Mouse (Mus musculus): ENCODE results near the gene Wdr95. TPM values are rescaled to one million over a fixed set of nuclear protein-coding genes. Genes with fewer than 3 reads are reported as not detected.

Wdr95 gene
- polyA plus RNA-seq, 1 experiment from 2014 or later: not detected

DNA sequence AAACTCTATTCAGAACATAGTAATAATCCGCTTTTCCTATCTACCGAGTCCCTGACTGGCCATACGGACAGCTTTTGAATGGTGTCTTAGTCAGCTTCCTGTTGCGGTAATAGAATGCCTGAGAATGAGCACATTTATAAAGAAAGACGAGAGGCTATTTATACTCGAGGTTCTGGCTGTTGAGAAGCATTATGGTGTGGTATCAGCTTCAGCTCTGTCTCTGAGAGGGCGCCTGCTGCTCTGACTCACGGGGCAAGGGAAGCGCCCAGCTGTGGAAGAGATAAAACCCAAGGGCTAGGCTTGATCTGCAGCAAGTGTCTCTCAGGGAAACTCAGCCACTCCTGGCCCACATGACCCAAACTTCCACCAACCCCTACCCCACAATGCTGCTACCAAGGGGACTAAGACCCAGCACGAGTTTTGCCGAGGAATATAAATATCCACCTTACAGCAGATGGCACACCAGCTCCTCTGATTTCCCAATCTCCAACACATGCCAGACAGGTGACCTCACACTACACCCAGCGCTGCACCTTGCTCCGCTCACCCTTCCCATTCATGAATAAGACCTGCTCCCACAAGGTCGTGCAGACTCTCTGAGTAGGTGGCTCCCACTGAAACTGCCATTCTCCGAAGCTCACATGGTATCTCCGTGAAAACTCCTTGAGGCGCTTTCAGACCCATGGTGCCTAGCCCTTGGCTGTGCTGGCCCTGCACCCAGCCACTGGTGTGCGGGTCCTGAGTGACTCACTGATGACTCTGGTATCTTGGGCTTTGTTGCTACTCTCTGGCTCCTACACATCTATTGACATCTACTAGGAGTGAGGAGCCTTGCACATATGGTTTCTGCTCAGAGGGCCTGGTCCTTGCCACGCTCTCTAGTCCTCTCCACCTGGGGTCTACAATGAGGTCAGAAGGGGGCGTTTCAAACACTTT is 20.1 kb upstream of the Wdr95 start:
- 69% methylated on average over 20 of the region's 20 CpGs for WGBS
- Histone ChIP-seq H3K9ac (no peak overlapping the region), H3K4me3 (ENCODE audit: low read depth, low read length) (no peak overlapping the region), H3K36me3 (ENCODE audit: insufficient read depth) (no peaks in the 10 kb centered on the region), H3K27me3 (ENCODE audit: insufficient read depth, low read length) (no peaks in the 10 kb centered on the region), H3K27ac (ENCODE audit: low read depth) (no peak overlapping the region), H3K4me2 (no peak overlapping the region), H3K4me1 (ENCODE audit: insufficient read depth) (peaks cover 2% of the 10 kb centered on the region; the same call in 1 of the 2 replicates), H3K9me3 (ENCODE audit: low read depth, low read length) (no peaks in the 10 kb centered on the region)
- ATAC-seq (ENCODE audit: insufficient read depth): 0 out of 2 replicates have a peak, but pooled peaks have one; percentile 52
- TF ChIP-seq CTCF (IDR thresholded peaks at IDR 0.05; ENCODE audit: low read depth): no peak
- DNase-seq: no peak

DNA sequence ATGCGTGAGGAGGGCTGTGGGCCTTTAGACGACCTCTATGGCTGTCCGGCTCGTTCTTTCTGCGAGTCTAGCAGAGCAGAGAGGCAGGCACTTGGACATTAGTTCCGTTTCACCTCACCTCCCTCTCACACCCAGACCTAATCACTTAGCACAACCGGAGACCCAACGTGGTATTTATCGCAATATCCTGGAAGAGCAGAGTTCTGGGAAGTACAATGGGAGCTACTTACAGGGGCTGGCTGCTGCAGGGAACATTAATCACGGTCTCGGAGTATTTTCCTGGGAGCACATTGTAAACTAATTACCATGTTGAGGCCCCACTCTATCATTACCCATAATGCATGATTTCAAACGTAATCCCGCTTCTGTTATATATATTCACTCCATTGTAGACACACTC is 18.2 kb upstream of the Wdr95 start:
- H3K36me3 ChIP-seq (ENCODE audit: insufficient read depth): no peaks in the 10 kb centered on the region
- no peak for TF ChIP-seq CTCF (IDR thresholded peaks at IDR 0.05; ENCODE audit: low read depth)
- peaks cover 19% of the 10 kb centered on the region for H3K4me1 ChIP-seq (ENCODE audit: insufficient read depth)
- H3K27ac ChIP-seq (ENCODE audit: low read depth): no peak overlapping the region
- no peaks in the 10 kb centered on the region for H3K9me3 ChIP-seq (ENCODE audit: low read depth, low read length)
- DNase-seq (no peak), ATAC-seq (ENCODE audit: insufficient read depth) (no peak)
- no peak overlapping the region for H3K9ac ChIP-seq
- H3K27me3 ChIP-seq (ENCODE audit: insufficient read depth, low read length): no peaks in the 10 kb centered on the region
- H3K4me2 ChIP-seq: no peak overlapping the region
- no peak overlapping the region for H3K4me3 ChIP-seq (ENCODE audit: low read depth, low read length)
- 62% methylated on average over 13 of the region's 13 CpGs for WGBS

DNA sequence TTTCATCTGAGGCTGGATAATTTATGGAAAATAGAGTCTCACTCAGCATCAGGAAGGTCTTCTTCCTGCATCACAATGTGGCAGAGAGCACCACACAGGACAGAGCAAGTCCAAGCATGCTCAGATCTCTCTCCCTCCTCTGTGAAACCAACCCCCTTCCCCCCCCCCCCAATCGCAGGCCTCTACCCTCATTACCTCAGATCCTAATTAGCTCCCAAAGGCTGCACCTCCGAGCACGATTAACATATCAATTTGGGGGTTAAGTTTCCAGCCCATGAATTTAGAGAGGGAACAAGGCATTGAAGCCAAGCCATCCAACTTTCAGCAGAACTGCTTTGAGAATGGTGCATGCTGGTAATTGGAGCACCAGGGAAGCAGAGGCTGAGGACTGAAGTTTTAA is 15.8 kb upstream of the Wdr95 start:
- WGBS: 66% methylated on average over 3 of the region's 3 CpGs
- DNase-seq (no peak), ATAC-seq (ENCODE audit: insufficient read depth) (no peak)
- Histone ChIP-seq H3K4me3 (ENCODE audit: low read depth, low read length) (no peak overlapping the region), H3K9me3 (ENCODE audit: low read depth, low read length) (no peaks in the 10 kb centered on the region), H3K9ac (no peak overlapping the region), H3K36me3 (ENCODE audit: insufficient read depth) (no peaks in the 10 kb centered on the region), H3K4me2 (no peak overlapping the region), H3K27ac (ENCODE audit: low read depth) (no peak overlapping the region), H3K27me3 (ENCODE audit: insufficient read depth, low read length) (no peaks in the 10 kb centered on the region), H3K4me1 (ENCODE audit: insufficient read depth) (peaks cover 19% of the 10 kb centered on the region)
- no peak for TF ChIP-seq CTCF (IDR thresholded peaks at IDR 0.05; ENCODE audit: low read depth)

DNA sequence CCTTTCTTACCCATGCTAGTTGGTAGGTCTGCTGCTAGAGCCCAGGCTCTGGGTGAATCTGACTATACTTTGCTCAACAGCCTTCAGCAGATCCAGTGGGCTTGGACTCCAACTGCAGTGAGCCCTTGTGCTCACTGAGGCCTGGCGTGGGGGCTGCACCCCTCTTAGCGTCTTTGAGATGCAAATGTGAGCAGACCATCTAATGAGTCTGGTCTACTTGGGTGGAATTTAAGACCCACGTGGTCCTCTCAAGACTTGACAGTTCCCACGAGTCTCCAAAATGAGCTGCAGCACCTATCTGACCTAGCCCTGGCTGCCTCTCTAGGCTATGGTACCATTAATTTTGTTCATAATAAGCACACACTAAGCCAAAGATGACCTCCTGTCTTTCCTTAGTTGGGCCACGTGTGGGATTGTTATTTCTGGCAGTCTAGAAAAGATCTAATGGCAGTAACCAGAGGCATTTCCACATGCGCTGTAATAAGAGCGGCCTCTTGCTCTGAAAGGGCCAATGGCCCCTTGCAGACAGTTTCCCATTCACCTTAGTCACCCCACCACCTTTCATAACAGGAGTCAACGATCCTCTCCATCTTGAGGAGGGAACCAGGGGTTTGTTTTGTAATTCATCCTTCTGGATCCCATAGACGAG is 14.9 kb upstream of the Wdr95 start:
- H3K36me3 ChIP-seq (ENCODE audit: insufficient read depth): no peaks in the 10 kb centered on the region
- peaks cover 19% of the 10 kb centered on the region for H3K4me1 ChIP-seq (ENCODE audit: insufficient read depth)
- no peaks in the 10 kb centered on the region for H3K9me3 ChIP-seq (ENCODE audit: low read depth, low read length)
- ATAC-seq (ENCODE audit: insufficient read depth) (peak; percentile 42), DNase-seq (no peak)
- no peak for TF ChIP-seq CTCF (IDR thresholded peaks at IDR 0.05; ENCODE audit: low read depth)
- H3K4me3 ChIP-seq (ENCODE audit: low read depth, low read length): no peak overlapping the region
- peak overlapping the region; percentile 54 for H3K4me2 ChIP-seq
- H3K27me3 ChIP-seq (ENCODE audit: insufficient read depth, low read length): no peaks in the 10 kb centered on the region
- H3K9ac ChIP-seq: peak overlapping the region; percentile 16
- peak overlapping the region; percentile 95 for H3K27ac ChIP-seq (ENCODE audit: low read depth)
- 28% methylated on average over 9 of the region's 9 CpGs for WGBS

DNA sequence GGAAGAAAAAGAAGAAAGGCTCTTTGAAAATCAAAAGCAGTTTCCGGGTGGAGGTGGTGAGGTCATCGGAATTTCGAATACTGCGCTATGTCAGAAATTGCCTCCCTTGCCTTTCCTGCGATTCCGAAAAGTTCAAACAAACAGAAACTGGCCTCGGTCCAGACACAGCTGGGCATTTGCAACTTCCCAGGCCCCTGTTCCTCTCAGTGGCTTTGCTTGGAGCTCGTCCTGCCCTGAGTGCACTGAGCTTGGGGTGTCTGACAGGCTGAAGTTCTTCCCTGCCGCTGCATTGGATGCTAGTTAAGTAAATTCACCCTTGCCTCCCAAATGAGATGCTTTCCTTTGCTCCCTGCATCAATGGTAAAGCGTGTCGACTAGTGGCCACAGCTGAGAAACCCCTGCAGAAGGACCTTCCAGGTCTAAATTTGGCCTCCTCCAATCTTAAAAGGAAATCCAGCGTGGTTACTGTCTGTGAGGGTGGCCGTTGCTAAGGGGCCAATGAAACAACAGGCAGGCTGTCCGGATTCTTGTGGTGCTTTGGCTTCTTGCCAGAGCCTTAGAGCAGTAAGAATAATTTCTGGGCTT is 14.3 kb upstream of the Wdr95 start:
- DNase-seq (peak; percentile 94), ATAC-seq (ENCODE audit: insufficient read depth) (peak; percentile 86)
- Histone ChIP-seq H3K4me2 (peak overlapping the region; percentile 54), H3K4me3 (ENCODE audit: low read depth, low read length) (no peak overlapping the region), H3K27me3 (ENCODE audit: insufficient read depth, low read length) (no peaks in the 10 kb centered on the region), H3K36me3 (ENCODE audit: insufficient read depth) (no peaks in the 10 kb centered on the region), H3K9ac (peak overlapping the region; percentile 36), H3K9me3 (ENCODE audit: low read depth, low read length) (no peaks in the 10 kb centered on the region), H3K27ac (ENCODE audit: low read depth) (peak overlapping the region; percentile 95), H3K4me1 (ENCODE audit: insufficient read depth) (peaks cover 19% of the 10 kb centered on the region)
- 2% methylated on average over 14 of the region's 14 CpGs for whole genome bisulfite sequencing
- peak; percentile 47 for TF ChIP-seq CTCF (IDR thresholded peaks at IDR 0.05; ENCODE audit: low read depth)

DNA sequence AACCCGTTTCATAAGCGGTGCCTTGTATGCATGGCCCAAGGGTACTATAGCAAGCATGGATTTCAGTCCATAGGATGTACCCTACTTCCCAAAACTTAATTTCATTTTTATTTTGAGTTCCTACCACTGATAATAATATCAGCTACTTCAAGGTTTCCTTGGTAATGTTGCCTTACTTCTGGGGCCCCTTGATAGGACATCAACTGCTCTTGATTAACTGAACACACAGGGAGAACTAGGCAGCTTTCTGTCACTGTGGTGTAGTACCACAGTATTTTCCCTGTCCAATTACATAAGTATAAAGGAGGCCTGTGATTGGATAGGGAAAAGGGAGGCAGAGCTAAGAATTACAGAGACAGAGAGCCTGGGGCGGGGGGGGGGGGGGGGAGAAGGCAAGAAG is 13.6 kb upstream of the Wdr95 start:
- H3K4me2 ChIP-seq: peak overlapping the region; percentile 54
- no peak overlapping the region for H3K4me3 ChIP-seq (ENCODE audit: low read depth, low read length)
- H3K27ac ChIP-seq (ENCODE audit: low read depth): peak overlapping the region; percentile 95
- peaks cover 19% of the 10 kb centered on the region for H3K4me1 ChIP-seq (ENCODE audit: insufficient read depth)
- H3K36me3 ChIP-seq (ENCODE audit: insufficient read depth): no peaks in the 10 kb centered on the region
- H3K27me3 ChIP-seq (ENCODE audit: insufficient read depth, low read length): no peaks in the 10 kb centered on the region
- DNase-seq (peak; percentile 23), ATAC-seq (ENCODE audit: insufficient read depth) (no peak)
- no peak for TF ChIP-seq CTCF (IDR thresholded peaks at IDR 0.05; ENCODE audit: low read depth)
- 14% methylated on average over 3 of the region's 3 CpGs for WGBS
- no peak overlapping the region for H3K9ac ChIP-seq
- no peaks in the 10 kb centered on the region for H3K9me3 ChIP-seq (ENCODE audit: low read depth, low read length)

DNA sequence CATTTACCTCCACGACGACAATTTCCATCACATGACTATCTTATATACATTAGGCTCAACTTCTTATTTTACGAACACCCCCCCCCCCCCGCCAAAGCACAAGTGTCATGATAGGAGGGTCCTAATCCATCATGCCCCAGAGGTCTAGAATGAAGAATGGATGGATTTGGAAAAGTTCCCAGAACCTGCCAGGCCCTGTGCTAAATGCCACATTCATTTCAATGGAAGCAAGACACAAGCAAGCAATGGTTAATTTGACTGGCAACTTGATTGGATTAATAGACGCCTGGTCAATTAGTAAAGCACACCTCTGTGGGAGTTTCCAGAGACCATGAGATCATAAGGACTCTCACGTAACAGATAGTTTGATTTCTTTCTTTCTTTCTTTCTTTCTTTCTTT is 11.4 kb upstream of the Wdr95 start:
- Histone ChIP-seq H3K9ac (no peak overlapping the region), H3K4me3 (ENCODE audit: low read depth, low read length) (no peak overlapping the region), H3K4me2 (no peak overlapping the region), H3K27me3 (ENCODE audit: insufficient read depth, low read length) (no peaks in the 10 kb centered on the region), H3K36me3 (ENCODE audit: insufficient read depth) (no peaks in the 10 kb centered on the region), H3K9me3 (ENCODE audit: low read depth, low read length) (no peaks in the 10 kb centered on the region), H3K27ac (ENCODE audit: low read depth) (no peak overlapping the region), H3K4me1 (ENCODE audit: insufficient read depth) (peaks cover 19% of the 10 kb centered on the region)
- DNase-seq (no peak), ATAC-seq (ENCODE audit: insufficient read depth) (no peak)
- no peak for TF ChIP-seq CTCF (IDR thresholded peaks at IDR 0.05; ENCODE audit: low read depth)
- WGBS: 59% methylated on average over 6 of the region's 6 CpGs

Measured in lung, embryonic 14.5 days (tissue).